Mouse (Mus musculus) adipocyte (in vitro differentiated cells): ENCODE measurements around the gene Trim34a.
"Not testable (repeated sequence)": the region's sequence is repeated elsewhere in the genome, so short reads cannot be mapped to it uniquely, and the experiment has no call there.

ENCODE experiments used
- DNase-seq: peaks from one replicate; pipeline ENCODE4 v3.0.0-alpha.2; 2016; ENCODE audit warnings: low spot score

Trim34a gene

GRCm38 (mm10) chr7:104244287-104245181 is at the start of gene Trim34a:
Gene Trim34a (plus strand): TSS chr7:104244457.
- DNase-seq: peak; percentile 90

GRCm38 (mm10) chr7:104195885-104196284 is 48.4 kb upstream of the Trim34a start, which contains the start of gene Olfr649:
Gene Olfr649 (minus strand): TSS chr7:104195985.
- no peak for DNase-seq

- DNase-seq: peak; percentile 79
These were observed 44.4 kb upstream of the Trim34a start for GRCm38 (mm10) chr7:104199822-104200221.

- DNase-seq: no peak
These were observed 38.1 kb upstream of the Trim34a start for GRCm38 (mm10) chr7:104206197-104206596.

- no peak for DNase-seq
These were observed 28.2 kb upstream of the Trim34a start for GRCm38 (mm10) chr7:104216011-104216535.

GRCm38 (mm10) chr7:104217881-104218280 is 26.4 kb upstream of the Trim34a start:
- no peak for DNase-seq

GRCm38 (mm10) chr7:104218701-104219569 is 25.3 kb upstream of the Trim34a start, which contains the start of gene Trim6:
Gene Trim6 (plus strand): TSS chr7:104218793.
- DNase-seq: peak; percentile 90

- peak; percentile 48 for DNase-seq
These were observed 13.1 kb upstream of the Trim34a start for GRCm38 (mm10) chr7:104231203-104231602.

GRCm38 (mm10) chr7:104240857-104241256 is 3.4 kb upstream of the Trim34a start:
- DNase-seq: no peak

- no peak for DNase-seq
These were observed 641 bp upstream of the Trim34a start for GRCm38 (mm10) chr7:104243616-104244015.

- not testable (repeated sequence) for DNase-seq
These were observed 16.1 kb downstream of the Trim34a start for GRCm38 (mm10) chr7:104260380-104260779.

GRCm38 (mm10) chr7:104265335-104265734 is 21.1 kb downstream of the Trim34a start:
- DNase-seq: not testable (repeated sequence)

- DNase-seq: not testable (repeated sequence)
These were observed 35.1 kb downstream of the Trim34a start for GRCm38 (mm10) chr7:104279361-104279760.

- not testable (repeated sequence) for DNase-seq
These were observed 43.6 kb downstream of the Trim34a start, which contains the start of gene Trim5 for GRCm38 (mm10) chr7:104287576-104288443. Gene Trim5 (minus strand): TSS chr7:104288094.

GRCm38 (mm10) chr7:104290641-104291040 is 46.4 kb downstream of the Trim34a start:
- DNase-seq: no peak

- DNase-seq: no peak
These were observed 47.6 kb downstream of the Trim34a start for GRCm38 (mm10) chr7:104291638-104292400.
